Mouse (Mus musculus) frontal cortex, postnatal 10 days (tissue): ENCODE measurements at regions not wholly inside any gene's neighbourhood (a gene's known extent, or its start where the extent isn't known, plus 50 kb on each side); places are given as distances from the start of the nearest gene placed in this dataset.

ENCODE experiments used
- DNase-seq, 2 experiments: peaks; one replicate each; pipeline ENCODE4 v3.0.0; 2022; ENCODE audit warnings: low spot score in 2 of 2, mixed read lengths in 1 of 2

GRCm38 (mm10) chr3:17999789-18000485 is 51.7 kb downstream of the Cypt12 start:
- DNase-seq, result peak in 1 of 2 experiments; percentile 3
